Mouse (Mus musculus) kidney, postnatal 25 days (tissue): ENCODE measurements around the gene Pigs.

Experiments
- DNase-seq, 2 experiments: peaks; one replicate each; pipeline ENCODE4 v3.0.0; 2021; ENCODE audit warnings: mixed read lengths in 2 of 2

Gene Pigs

GRCm38 (mm10) chr11:78327634-78328511, at the start of gene Pigs:
Gene Pigs (plus strand): TSS chr11:78328415.
- DNase-seq = peak; percentile 99

- no peak for DNase-seq
These were observed 49.4 kb upstream of the Pigs start for GRCm38 (mm10) chr11:78278853-78279252.

GRCm38 (mm10) chr11:78279586-78279985, 48.6 kb upstream of the Pigs start:
- DNase-seq = no peak

GRCm38 (mm10) chr11:78289146-78289763, 39.0 kb upstream of the Pigs start:
- no peak for DNase-seq

GRCm38 (mm10) chr11:78290654-78291053, 37.6 kb upstream of the Pigs start, which contains the start of gene BC030499:
Gene BC030499 (plus strand): TSS chr11:78290841.
- DNase-seq = no peak

- DNase-seq = no peak
These were observed 33.6 kb upstream of the Pigs start for GRCm38 (mm10) chr11:78294585-78294984.

DNA sequence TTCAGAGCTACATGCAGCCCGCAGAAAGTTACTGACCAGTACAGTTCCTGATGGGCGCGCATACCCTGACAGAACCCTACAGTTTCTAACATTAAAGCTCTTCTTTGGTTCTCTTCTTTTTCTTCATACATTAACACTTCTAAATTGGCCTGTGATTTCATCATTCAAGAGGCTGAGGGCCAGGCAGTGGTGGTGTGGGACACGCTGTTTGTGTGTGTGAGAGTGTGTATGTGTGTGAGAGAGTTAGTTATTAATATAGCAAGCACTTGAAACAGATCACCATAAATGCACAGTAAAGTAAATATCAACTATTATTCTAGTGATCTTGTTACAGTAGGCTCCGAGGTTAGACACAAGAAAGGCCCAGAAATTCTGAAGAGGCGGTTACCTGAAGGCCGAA, 27.3 kb upstream of the Pigs start:
- no peak for DNase-seq

DNA sequence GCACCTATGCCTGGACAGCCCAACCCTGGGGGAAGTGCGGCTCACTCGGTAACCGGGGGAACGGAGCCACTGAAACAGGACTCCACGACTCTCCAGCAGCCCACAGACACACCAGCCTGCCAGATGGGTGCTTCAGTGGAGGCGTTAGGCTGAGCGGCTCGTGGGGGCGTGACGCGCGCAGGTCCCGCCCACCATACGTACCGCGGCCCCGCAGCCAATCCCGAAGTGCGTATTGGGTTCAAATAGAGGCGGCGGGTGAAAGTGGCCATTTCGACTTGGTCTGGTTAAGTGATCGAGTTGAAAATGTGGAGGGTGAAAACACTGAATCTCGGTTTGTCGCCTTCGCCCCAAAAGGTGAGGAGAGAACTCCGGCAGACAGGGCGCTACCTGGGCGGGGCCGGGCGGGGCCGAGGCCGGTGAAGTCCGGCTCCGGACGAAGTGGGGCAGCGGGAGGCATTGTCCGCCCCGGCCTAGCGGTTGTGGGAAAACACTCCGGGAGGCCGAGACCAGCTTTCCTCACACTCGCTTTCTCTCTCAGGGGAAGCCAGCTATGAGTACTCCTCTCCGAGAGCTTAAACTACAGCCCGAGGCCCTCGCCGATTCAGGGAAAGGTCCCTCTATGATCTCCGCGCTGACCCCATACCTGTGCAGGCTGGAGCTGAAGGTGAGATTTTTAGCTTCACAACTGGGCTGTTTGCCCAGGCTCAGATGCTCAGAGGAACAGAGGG, 26.7 kb upstream of the Pigs start, which contains the start of gene Spag5:
Gene Spag5, plus strand, starts transcription at position 173 of the 728 bp plus-strand sequence.
- peak; percentile 91 to 93 for DNase-seq

DNA sequence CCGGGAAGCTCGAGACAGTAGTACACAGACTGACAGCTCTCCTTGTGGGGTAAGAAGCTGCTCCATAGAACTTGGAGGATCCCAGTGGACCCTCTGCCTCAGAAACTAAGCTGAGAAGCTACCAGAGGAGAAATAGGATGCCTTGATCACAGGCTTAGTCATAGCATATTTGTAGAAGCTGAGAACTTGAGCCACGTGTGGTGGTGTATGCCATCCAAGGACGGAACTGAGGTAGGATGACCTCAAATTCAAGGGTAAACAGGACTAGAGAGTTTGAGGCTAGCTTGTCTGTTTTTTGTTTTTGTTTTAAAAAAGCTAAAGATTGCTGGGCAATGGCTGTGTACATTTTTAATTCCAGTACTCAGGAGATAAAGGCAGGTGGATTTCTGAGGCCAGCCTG, 22.9 kb upstream of the Pigs start:
- DNase-seq = no peak

- peak in 1 of 2 experiments; percentile 19 for DNase-seq
These were observed 17.2 kb upstream of the Pigs start for GRCm38 (mm10) chr11:78310861-78311511.

GRCm38 (mm10) chr11:78313662-78314061, 14.6 kb upstream of the Pigs start:
- DNase-seq = no peak

- no peak for DNase-seq
These were observed 9.8 kb upstream of the Pigs start for GRCm38 (mm10) chr11:78318411-78318810.

GRCm38 (mm10) chr11:78322076-78322831, 6.0 kb upstream of the Pigs start:
- peak; percentile 16 to 30 for DNase-seq

DNA sequence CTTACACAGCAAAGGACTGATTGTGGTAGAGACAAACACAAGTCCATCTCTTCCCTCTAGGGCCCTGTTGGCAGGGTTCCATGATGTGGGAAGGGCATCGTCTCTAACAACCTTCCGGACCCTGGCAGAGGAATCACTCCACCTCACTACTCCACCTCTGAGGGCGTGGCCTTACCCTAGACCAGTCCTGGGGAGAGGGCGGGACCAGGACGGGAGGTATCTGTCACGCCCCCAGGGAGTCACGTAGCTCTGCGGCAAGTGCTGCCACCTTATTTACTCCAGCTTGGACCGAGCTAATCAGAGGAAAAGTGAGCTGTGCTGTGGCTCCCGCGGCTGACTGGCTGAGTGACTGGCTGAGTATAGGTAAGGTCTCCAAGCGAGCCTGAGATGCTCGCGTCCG, 5.4 kb upstream of the Pigs start, which contains the start of gene Aldoc:
Gene Aldoc, plus strand, starts transcription at position 109 of the 400 bp plus-strand sequence.
- DNase-seq = peak; percentile 92 to 97

GRCm38 (mm10) chr11:78324000-78324785, 4.0 kb upstream of the Pigs start:
- DNase-seq = peak in 1 of 2 experiments; percentile 28

- DNase-seq = peak in 1 of 2 experiments; percentile 36
These were observed 3.2 kb upstream of the Pigs start for GRCm38 (mm10) chr11:78324965-78325364.

GRCm38 (mm10) chr11:78327215-78327614, 1.0 kb upstream of the Pigs start:
- no peak for DNase-seq

DNA sequence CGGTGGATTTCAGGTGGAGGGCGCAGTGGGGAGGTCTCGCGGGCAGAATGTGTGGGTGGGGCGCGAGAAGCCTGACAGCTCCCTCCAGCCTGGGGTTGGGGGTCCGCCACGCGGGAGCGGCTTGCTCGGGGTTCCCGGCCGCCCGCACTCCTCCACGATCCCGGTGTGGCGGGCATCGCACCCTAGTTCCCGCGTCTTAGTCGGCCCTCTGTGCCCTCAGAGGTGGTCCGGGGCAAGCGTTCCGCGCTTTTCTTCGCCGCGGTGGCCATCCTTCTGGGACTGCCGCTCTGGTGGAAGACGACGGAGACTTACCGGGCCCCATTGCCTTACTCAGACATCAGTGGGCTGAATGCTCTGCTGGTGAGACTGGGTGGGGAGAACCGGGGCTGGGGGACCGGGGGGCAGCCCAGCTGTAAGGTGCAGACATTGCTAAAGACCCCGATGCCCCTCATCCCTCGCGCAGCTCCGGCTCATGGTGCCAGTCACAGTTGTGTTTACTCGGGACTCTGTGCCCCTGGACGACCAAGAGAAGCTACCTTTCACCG, 369 bp downstream of the Pigs start:
- peak; percentile 20 to 39 for DNase-seq

DNA sequence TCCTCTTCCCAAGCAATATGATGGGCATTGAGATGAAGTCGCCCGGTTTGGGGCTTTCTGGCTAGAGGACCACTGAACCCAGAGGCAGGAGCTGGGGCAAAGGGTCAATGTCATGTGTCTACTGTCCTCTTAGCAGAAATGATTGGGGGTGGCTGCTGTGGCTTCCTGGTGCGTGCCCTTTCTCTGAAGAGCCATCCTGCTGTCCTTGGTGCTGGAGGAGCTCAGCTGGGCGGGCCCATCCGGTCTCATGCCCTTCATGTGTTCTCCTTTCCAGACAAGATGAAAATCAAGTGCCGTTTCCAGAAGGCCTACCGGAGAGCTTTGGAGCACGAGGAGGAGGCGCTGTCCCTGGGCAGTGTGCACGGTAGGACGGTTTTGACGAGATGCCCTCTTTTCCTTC, 4.5 kb downstream of the Pigs start:
- no peak for DNase-seq

DNA sequence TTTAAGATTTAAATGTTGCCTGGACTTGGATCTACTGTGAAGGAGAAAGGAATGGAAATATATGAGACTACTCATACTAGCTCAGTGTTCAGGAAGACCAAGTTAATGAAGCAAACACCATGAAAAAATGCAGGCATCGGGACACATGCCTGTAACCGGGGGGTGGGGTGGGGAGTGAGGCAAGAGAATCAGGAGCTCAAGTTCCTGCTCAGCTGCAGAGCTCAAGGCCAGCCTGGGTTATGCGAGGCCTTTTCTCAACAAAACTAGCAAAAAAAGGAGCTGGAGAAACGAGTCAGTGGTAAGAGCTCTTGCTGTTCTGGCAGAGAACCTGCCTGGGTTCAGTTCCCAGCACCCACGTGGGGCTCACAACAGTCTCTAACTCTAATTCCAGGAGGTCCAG, 5.8 kb downstream of the Pigs start:
- no peak for DNase-seq

GRCm38 (mm10) chr11:78337040-78337439, 8.8 kb downstream of the Pigs start:
- DNase-seq = no peak
